Mouse (Mus musculus) kidney, postnatal 10 days (tissue): ENCODE measurements around the gene Zkscan14.

Experiments used
- DNase-seq: peaks from one replicate; pipeline ENCODE4 v3.0.0; 2021; ENCODE audit warnings: mixed read lengths

The Zkscan14 gene

DNA sequence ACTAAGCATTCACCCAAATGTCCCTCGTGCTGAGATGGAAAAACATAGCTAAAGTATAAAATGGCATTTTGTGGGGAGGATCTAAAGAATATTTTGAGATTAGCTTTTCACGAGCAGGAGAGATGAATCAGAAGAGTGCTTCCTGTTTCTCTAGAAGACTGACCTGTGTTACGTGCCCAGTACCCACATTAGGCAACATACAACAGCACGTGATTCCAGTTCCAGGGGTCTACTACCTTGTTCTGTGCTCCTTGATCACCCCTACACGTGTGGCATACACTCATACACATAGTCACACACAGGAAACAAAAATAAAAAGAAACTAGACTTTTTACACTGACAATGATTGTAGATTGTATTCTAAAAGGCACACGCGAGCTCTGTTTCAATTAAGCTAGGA, 1.3 kb downstream of the Zkscan14 start:
- DNase-seq: no peak

DNA sequence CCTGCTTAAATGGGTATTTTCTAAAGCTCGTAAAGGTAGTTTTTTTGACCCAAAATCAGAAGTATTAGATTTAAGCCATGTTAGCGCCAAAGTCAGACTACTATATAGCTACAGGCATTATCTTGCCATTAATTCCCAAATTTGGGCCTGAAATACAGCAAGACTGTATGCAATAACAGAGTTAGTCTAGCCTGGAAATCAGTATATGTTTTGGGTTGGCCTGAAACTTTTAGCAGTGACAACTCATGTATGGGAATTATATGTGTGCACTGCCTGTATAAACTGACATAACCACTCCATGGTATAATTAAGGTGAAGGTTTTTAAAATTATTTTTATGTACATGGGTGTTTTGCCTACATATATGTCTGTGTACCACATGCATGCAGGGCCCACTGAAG, 9.7 kb downstream of the Zkscan14 start, which contains the start of gene Atp5j2:
Gene Atp5j2 (minus strand): TSS at position 101 of the 400 bp plus-strand sequence.
- DNase-seq: no peak

DNA sequence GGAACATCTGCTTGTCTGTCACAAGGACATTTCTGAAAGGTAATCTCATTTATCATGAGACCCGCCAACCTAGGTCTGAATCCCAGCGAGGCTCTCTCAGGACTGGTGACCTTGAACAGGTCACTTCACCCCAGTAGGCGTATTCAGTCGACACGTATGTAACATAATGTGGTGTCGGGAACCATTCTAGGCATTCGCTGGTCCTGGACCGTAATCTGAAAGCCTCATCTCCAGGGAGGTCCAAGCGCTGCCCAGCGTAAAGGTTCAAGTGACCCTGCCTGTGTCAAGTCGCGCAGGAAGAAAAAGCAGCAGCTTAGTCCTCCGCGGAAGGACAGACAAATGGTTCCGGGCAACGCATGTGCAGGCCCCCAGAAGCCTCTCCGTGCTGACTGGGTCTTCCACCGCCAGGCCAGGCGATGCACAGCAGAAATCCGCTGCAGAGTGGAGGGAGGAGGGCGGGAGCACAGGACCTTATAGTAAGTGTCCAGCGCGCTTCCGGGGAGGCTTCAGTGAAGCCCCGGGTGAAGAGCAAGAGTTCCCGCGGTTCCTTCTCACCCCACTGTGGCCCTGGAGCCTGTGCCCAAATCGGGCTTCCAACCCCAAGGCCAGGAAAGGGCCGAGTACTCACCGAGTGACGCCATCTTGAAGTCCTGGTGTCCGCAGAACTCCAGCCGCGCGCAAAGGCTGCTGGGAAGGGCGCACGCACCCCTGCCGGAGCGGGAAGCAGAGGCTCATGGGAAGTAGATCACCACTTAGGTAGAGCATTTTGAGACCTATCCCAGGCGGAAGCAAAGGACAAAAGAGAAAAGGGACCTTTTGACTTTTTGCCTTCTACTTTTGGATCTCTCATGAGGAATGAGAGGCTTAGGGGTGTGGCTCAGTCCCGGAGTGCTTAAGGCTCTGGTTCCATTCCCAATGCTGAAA, 10.5 kb downstream of the Zkscan14 start:
- DNase-seq: peak; percentile 95

DNA sequence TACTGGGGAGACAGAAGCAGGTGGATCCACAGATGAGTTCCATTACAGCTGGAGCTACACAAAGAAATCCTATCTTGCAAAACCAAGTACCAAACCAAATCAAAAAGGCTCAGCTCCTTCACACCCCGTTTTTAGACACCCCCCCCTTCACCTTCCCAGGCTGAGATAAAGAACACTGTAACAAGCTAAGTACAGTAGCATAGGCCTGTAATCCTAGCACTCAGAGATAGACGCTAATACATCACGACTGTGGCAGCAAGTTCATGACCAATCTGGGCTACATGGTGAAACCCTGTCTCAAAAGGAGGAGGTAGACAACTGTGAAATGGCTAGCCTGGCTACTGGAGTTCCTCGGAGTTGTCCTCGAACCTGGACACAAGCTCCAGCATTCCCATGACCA, 11.3 kb downstream of the Zkscan14 start:
- DNase-seq: no peak

DNA sequence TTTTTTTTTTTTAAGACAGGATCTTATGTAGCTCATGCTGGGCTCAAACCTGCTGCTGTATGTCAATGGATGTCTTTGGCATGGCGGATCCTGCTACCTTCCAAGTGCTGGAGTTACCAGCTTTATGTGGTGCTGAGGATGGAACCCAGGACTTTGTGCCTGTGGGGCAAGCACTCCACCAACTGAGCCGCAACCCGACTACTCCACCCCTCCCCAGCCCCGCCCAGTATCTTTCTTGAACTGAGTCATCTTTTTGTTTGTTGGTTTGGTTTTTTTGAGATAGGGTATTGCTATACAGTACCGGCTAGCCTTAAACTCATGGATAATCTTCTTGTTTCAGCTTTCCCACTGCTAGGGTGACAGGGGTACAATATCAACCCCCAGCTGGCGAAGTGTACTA, 12.3 kb downstream of the Zkscan14 start:
- no peak for DNase-seq

DNA sequence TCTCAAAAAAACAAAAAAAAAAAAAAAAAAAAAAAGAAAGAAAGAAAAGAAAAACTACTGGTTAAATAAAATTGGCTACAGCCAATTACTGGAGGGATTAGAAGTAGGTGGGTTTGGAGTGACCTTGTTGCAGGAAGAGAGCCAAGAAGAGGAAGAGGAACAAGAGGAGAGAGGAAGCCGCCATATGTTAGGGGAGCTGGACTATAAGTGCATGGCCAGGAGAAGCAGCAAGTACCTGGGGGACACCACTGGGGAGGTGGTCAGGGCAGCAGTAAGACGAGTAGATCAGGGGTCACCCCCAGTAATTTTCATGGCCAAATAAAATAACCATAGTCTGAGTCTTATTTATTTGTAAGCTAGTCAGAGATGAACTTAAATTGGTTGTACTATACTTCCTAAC, 16.4 kb downstream of the Zkscan14 start:
- no peak for DNase-seq

DNA sequence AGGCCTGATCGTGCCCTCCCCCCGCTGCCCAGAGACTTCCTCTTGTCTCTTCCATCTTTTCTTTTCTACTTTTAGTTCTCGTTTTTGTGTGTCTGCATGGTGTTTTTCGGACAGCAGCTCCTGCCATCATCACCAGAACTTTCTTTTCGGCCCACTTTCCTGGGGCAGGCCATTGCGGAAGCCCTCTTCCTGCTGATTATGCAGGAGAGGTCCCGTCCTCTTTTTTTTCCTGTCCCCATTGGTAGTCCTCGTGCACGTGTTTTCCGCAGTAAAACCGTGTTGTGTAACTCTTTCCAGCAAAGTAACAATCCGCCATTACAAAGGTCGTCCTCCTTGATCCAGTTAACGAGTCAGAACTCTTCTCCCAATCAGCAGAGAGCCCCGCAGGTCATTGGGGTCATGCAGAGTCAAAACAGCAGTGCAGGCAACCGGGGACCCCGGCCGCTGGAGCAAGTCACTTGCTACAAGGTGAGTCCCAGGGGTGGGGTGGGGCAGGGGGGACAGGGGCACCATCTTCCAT, 23.1 kb downstream of the Zkscan14 start:
- no peak for DNase-seq

DNA sequence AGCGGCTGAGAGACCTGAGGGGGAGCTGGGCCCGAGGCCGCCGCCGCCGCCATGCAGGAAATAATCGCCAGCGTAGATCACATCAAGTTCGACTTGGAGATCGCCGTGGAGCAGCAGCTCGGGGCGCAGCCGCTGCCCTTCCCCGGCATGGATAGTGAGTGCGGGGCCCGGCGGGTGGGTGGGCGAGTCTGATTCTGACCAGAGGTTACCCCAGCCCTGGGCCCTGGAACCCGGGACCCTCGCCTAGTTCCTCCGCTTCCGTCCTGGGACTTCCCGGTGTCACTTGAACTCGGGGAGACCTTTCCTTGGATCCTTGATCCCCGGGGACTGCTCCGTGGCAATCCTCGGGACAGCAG, 34.4 kb downstream of the Zkscan14 start:
- no peak for DNase-seq

DNA sequence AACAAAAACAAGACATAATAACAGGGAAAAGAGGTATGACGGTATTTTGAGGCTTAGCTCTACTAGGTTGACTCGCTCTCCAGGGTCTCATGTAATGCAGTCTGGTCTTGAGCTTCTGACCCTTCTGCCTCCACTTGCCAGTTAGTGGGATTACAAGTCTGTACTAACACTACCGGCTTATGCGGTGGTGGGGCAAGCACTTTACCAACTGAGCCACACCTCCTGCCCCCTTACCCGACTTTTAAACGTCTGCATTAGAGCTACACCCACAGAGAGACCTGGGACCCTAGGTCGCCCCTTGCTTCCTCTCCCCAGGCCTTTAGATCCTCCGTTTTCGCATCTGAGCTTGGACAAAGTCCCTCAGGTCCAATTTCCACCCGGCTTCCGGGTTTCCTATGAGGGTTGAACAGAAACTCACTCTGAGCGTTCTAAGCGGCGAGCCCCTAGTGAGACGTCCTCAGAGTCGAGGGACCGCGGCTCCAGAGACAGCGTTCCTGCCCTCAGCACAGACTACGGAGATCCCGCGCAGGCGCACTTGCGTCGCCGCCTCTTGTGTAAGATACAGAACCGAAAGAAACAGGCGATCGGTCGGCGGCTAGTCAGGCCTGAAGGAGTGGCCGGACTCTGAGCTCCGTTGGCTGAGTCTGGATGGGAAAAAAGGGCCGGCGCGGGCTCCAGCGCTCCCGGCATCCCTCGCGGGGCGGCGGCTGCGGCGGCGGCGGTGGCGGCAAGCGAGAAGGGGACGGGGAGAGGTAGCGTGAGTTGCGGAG, 34.9 kb downstream of the Zkscan14 start, which contains the start of the genes Ptcd1 and Cpsf4:
Gene Ptcd1 (minus strand): TSS at position 573 of the 770 bp plus-strand sequence.
Gene Cpsf4 (plus strand): TSS at position 678 of the 770 bp plus-strand sequence.
- peak; percentile 99 for DNase-seq

DNA sequence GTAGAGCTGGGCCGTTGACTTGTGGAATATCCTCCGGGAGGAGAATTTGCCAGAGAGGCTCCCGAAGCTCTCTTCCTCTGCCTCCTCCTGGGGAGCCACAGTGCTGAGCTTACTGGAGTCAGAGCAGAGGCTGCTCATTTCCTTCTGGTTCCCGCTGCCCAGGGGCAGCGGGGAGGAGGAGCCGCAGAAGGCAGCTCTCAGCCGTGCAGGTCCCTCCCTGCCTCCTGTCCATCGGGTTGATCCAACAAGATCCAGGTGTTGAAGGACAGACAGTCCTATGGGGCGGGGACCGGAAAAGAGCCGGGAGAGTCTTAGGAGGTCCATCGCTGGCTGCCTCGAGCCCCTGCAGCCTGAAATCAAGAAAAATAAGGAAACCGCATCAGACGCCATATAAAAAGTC, 36.5 kb downstream of the Zkscan14 start:
- DNase-seq: peak; percentile 18

DNA sequence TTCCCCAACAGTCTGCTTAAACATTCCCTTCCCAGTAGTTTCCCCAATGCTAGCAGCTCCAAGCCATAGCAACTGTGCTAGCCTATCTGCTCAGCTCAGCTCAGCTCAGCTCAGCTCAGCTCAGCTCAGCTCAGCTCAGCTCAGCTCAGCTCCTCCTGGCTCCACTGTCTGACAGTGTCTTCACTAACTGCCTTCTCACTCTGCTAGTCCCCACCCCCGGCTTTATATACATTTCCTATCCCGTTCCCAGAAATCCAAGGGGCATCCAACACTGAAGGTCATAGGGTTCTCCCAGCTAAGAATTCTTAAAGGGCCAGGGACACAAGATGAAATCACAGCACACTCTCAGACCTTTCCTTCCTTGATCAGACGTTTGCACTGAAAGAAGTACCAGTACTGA, 37.0 kb downstream of the Zkscan14 start:
- DNase-seq: no peak

DNA sequence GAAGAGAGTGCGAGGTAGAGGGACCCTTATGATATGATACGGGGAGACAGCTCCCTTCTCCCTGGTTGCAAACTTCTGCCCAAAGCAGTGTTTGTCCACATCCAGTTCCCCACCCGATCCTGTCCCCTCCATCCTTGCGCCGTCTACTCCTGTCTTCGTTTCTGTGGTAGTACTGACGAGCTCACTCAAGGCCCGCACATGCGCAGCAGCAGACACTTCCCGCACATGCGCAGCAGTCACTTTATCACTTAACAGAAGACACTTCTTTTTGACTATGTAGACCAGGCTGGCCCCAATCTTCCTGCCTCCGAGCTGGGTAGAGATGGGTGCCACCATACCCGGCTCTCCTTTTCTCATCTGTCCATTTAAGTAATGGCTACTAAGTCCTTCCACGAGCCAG, 40.3 kb downstream of the Zkscan14 start:
- DNase-seq: no peak

DNA sequence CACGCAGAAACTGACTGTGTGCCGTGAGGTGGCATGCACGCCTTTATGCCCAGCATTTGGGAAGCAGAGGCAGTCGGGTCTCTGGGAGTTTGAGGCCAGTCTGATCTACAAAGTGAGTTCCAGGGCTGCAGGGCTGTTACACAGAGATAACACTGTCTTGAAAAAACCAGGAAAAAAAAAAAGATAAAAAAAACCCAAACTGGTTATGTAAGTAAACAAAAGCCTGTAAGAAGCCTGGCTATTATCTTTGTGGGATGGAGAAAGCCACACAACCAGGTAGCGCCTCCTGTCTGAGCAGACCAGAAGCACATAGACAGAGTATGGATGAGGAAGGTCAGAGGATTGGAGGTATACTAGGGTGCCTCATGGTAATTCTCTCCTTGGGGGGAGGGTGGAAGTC, 49.0 kb downstream of the Zkscan14 start:
- no peak for DNase-seq

DNA sequence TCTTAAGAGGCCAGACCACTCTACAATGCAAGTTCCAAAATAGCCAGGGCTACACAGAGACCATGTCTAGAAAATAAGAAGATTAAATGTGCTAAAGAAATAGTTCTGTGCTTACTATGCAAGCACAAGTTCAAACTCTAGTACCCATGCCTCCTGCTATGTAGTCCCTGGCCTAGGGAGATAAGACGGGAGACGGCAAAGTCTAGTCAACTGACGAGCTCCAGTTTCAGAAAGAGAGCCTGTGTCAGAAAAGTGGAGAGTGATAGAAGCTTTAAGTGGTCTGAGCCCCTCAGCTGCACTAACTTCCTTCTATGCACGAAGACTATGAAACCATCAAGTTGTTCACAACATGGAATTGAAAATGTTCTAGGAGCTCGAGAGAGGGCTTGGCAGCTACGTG, 52.4 kb downstream of the Zkscan14 start:
- no peak for DNase-seq

DNA sequence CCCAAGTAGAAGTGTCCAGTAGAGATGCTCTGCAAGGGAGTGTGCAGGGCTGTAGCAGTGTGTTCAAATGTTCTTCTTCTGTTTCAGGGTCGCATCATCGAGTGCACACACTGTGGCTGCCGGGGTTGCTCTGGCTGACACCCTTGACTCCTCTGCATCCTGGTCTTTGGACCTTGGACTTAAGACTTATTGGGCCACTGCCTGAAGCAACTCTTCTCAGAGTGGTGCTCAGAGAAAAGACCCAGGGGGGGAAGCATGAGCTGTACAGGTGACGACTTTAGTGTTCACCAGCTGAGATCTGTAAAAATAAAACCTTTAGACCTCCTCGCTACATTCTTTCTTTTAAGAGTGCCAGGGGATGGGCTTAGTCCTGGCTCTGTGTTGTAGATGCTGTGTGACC, 53.9 kb downstream of the Zkscan14 start:
- no peak for DNase-seq
